Mouse (Mus musculus) bone marrow, adult 2 months (tissue): Measurements from ENCODE around the gene Gzf1.

Source experiments
- CTCF ChIP-seq: fragments of 200-500 bp; IDR thresholded peaks from 2 replicates; pipeline ENCODE4 v1.5.1; 2011; ENCODE audit warnings: low read length, control low read depth; ENCODE audit not compliant: control insufficient read depth, insufficient read depth
- POLR2A ChIP-seq: fragments of 200-500 bp; IDR thresholded peaks from 2 replicates; pipeline ENCODE4 v1.6.1; 2011; ENCODE audit warnings: low read depth, mild to moderate bottlenecking, control low read depth, low read length, borderline replicate concordance; ENCODE audit not compliant: control insufficient read depth

- no peak for TF ChIP-seq CTCF
- TF ChIP-seq POLR2A = no peak
Observed at GRCm38 (mm10) chr2:148717072-148717471, 36.2 kb downstream of the Gzf1 start.
